Mouse (Mus musculus) embryonic fibroblast, embryonic 13.5 days (primary cell): ENCODE results near the gene Fgd4.

ENCODE experiments used
- CTCF ChIP-seq: IDR thresholded peaks from 2 replicates; pipeline ENCODE4 v1.5.1; 2011; ENCODE audit warnings: mild to moderate bottlenecking, control low read depth, low read length, moderate library complexity, borderline replicate concordance; ENCODE audit not compliant: insufficient read depth
- POLR2A ChIP-seq: IDR thresholded peaks from 2 replicates; pipeline ENCODE4 v1.6.1; 2011; ENCODE audit warnings: low read depth, mild to moderate bottlenecking, control low read depth, low read length, moderate library complexity

DNA sequence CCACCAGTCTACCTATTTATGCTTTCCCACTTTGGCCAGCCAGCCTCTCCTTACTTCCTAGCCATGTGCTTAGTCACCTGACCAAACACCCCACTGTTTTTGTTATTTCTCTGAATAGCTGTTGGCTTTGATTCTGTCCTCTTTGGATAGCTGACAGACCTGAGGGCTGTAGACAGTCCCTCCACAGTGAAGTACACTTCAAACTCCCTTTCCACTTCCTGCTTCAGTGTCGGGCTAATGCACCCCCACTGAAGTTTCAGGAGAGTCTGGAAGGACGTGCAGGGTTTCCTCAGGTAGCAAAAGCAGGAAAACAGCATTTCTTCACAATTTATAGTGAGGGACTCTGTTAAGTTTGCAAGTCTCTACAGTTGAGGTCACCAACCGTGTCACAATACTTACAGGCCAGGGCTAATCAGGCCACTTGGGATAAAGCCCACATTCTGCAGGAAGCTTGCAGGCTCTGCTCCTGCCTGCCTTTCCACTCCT is 57.4 kb downstream of the Fgd4 start:
- TF ChIP-seq CTCF (no peak), POLR2A (no peak)
